Mouse (Mus musculus) MEL (cell line): ENCODE data around the gene Erbb2. TPM values are rescaled to one million over a fixed set of nuclear protein-coding genes. Genes with fewer than 3 reads are reported as not detected.

Experiments
- DNase-seq: peaks from one replicate; pipeline ENCODE4 v3.0.0; 2011; ENCODE audit warnings: low read depth, low spot score
- H3K27ac ChIP-seq: 2 replicates; pipeline ENCODE4 v1.5.1; 2012; ENCODE audit warnings: low read depth, mild to moderate bottlenecking, control low read depth, low read length, moderate library complexity; ENCODE audit not compliant: control insufficient read depth
- H3K27me3 ChIP-seq, 2 experiments: fragments of 150-350 bp in 1 of 2; sonication (generic) in 1 of 2; 2 replicates each; pipeline ENCODE4 v1.6.1; 2012; ENCODE audit warnings: low read length in 2 of 2, mild to moderate bottlenecking in 2 of 2, improper control_type of control experiment in 1 of 2, moderate library complexity in 1 of 2; ENCODE audit not compliant: insufficient read depth in 2 of 2, control insufficient read depth in 1 of 2
- H3K36me3 ChIP-seq, 2 experiments: 2 replicates each; pipeline ENCODE4 v1.6.1; 2012 to 2014; ENCODE audit warnings: low read length in 2 of 2, improper control_type of control experiment in 1 of 2, inconsistent platforms in 1 of 2, mild to moderate bottlenecking in 1 of 2; ENCODE audit not compliant: insufficient read depth in 2 of 2, control insufficient read depth in 1 of 2
- H3K4me1 ChIP-seq, 2 experiments: fragments of 150-350 bp in 1 of 2; sonication (generic) in 1 of 2; 2 replicates each; pipeline ENCODE4 v1.6.1; 2012; ENCODE audit warnings: low read length in 2 of 2, improper control_type of control experiment in 1 of 2, mild to moderate bottlenecking in 1 of 2; ENCODE audit not compliant: insufficient read depth in 2 of 2, control insufficient read depth in 1 of 2
- H3K4me3 ChIP-seq, 2 experiments: fragments of 150-350 bp in 1 of 2; sonication (generic) in 1 of 2; 2 replicates each; pipeline ENCODE4 v1.5.1; 2012; ENCODE audit warnings: low read depth in 2 of 2, low read length in 2 of 2, mild to moderate bottlenecking in 2 of 2, moderate library complexity in 2 of 2, control low read depth in 1 of 2, improper control_type of control experiment in 1 of 2; ENCODE audit not compliant: control insufficient read depth in 1 of 2, insufficient read depth in 1 of 2
- H3K79me2 ChIP-seq: 2 replicates; pipeline ENCODE4 v1.6.1; 2012; ENCODE audit warnings: mild to moderate bottlenecking, low read length, moderate library complexity; ENCODE audit not compliant: control insufficient read depth, poor library complexity, insufficient read depth
- H3K9ac ChIP-seq: 2 replicates; pipeline ENCODE4 v1.6.1; 2012; ENCODE audit warnings: low read depth, mild to moderate bottlenecking, control low read depth, low read length, moderate library complexity; ENCODE audit not compliant: control insufficient read depth, poor library complexity, severe bottlenecking
- H3K9me3 ChIP-seq: fragments of 150-350 bp; sonication (generic); replicated peaks from 2 replicates; pipeline ENCODE4 v1.6.1; 2012; ENCODE audit warnings: mild to moderate bottlenecking, low read length, improper control_type of control experiment, moderate library complexity; ENCODE audit not compliant: insufficient read depth
- BHLHE40 ChIP-seq: IDR thresholded peaks from 2 replicates; pipeline ENCODE4 v1.6.1; 2012; ENCODE audit warnings: low read depth, mild to moderate bottlenecking, inconsistent platforms, low read length, improper control_type of control experiment, borderline replicate concordance
- CHD1 ChIP-seq: IDR thresholded peaks from 2 replicates; pipeline ENCODE4 v1.6.1; 2012; ENCODE audit warnings: low read depth, mild to moderate bottlenecking, inconsistent platforms, low read length, improper control_type of control experiment
- E2F4 ChIP-seq: IDR thresholded peaks from 2 replicates; pipeline ENCODE4 v1.6.1; 2011; ENCODE audit warnings: low read depth, low read length, improper control_type of control experiment, borderline replicate concordance
- ELF1 ChIP-seq: IDR thresholded peaks from 2 replicates; pipeline ENCODE4 v1.6.1; 2014; ENCODE audit warnings: low read depth, mild to moderate bottlenecking, inconsistent platforms, low read length, improper control_type of control experiment, moderate library complexity
- EP300 ChIP-seq, 2 experiments: IDR thresholded peaks; 2 replicates each; pipeline ENCODE4 v1.6.1; 2011; ENCODE audit warnings: improper control_type of control experiment in 2 of 2, low read length in 2 of 2, low read depth in 1 of 2, mild to moderate bottlenecking in 1 of 2
- GABPA ChIP-seq: IDR thresholded peaks from 2 replicates; pipeline ENCODE4 v1.6.1; 2012; ENCODE audit warnings: low read depth, mild to moderate bottlenecking, inconsistent platforms, low read length, improper control_type of control experiment, moderate library complexity
- JUND ChIP-seq: IDR thresholded peaks from 2 replicates; pipeline ENCODE4 v1.6.1; 2011; ENCODE audit warnings: low read depth, mild to moderate bottlenecking, improper control_type of control experiment, low read length
- KAT2A ChIP-seq: conservative IDR thresholded peaks from 2 replicates; pipeline ENCODE4 v1.6.1; 2012; ENCODE audit warnings: low read depth, low read length, improper control_type of control experiment, inconsistent platforms
- MAFK ChIP-seq: IDR thresholded peaks from 2 replicates; pipeline ENCODE4 v1.6.1; 2011; ENCODE audit warnings: low read depth, mild to moderate bottlenecking, low read length, improper control_type of control experiment, borderline replicate concordance
- MXI1 ChIP-seq: IDR thresholded peaks from 2 replicates; pipeline ENCODE4 v1.6.1; 2011; ENCODE audit warnings: mild to moderate bottlenecking, low read depth, low read length, improper control_type of control experiment
- MYB ChIP-seq: IDR thresholded peaks from 2 replicates; pipeline ENCODE4 v1.6.1; 2011; ENCODE audit warnings: mild to moderate bottlenecking, low read depth, low read length, improper control_type of control experiment
- POLR2A ChIP-seq, 2 experiments: IDR thresholded peaks; 2 replicates each; pipeline ENCODE4 v1.6.1; 2011 to 2012; ENCODE audit warnings: low read length in 2 of 2, mild to moderate bottlenecking in 2 of 2, control low read depth in 1 of 2, improper control_type of control experiment in 1 of 2, low read depth in 1 of 2, moderate library complexity in 1 of 2; ENCODE audit not compliant: control insufficient read depth in 1 of 2, insufficient read depth in 1 of 2, poor library complexity in 1 of 2
- POLR2AphosphoS5 ChIP-seq: IDR thresholded peaks from 2 replicates; pipeline ENCODE4 v1.6.1; 2012; ENCODE audit warnings: low read depth, borderline replicate concordance, mild to moderate bottlenecking, inconsistent platforms, low read length, moderate library complexity, mixed read lengths
- RCOR1 ChIP-seq: IDR thresholded peaks from 2 replicates; pipeline ENCODE4 v1.6.1; 2012; ENCODE audit warnings: low read depth, mild to moderate bottlenecking, inconsistent platforms, low read length, improper control_type of control experiment
- TCF12 ChIP-seq: IDR thresholded peaks from 2 replicates; pipeline ENCODE4 v1.6.1; 2014; ENCODE audit warnings: low read depth, mild to moderate bottlenecking, inconsistent platforms, low read length, improper control_type of control experiment, moderate library complexity
- UBTF ChIP-seq: IDR thresholded peaks from 2 replicates; pipeline ENCODE4 v1.6.1; 2012; ENCODE audit warnings: low read depth, mild to moderate bottlenecking, inconsistent platforms, low read length, improper control_type of control experiment, moderate library complexity, borderline replicate concordance; ENCODE audit not compliant: insufficient read depth
- USF2 ChIP-seq, 2 experiments: IDR thresholded peaks; 2 replicates each; pipeline ENCODE4 v1.6.1; 2011 to 2012; ENCODE audit warnings: improper control_type of control experiment in 2 of 2, low read length in 2 of 2, borderline replicate concordance in 1 of 2, inconsistent platforms in 1 of 2, low read depth in 1 of 2, mild to moderate bottlenecking in 1 of 2; ENCODE audit not compliant: insufficient read depth in 1 of 2
- ZMIZ1 ChIP-seq: IDR thresholded peaks from 2 replicates; pipeline ENCODE4 v1.6.1; 2012; ENCODE audit warnings: low read depth, mild to moderate bottlenecking, inconsistent platforms, low read length, improper control_type of control experiment, moderate library complexity
- ZNF384 ChIP-seq: IDR thresholded peaks from 2 replicates; pipeline ENCODE4 v1.6.1; 2012; ENCODE audit warnings: low read depth, mild to moderate bottlenecking, inconsistent platforms, low read length, improper control_type of control experiment
- polyA plus RNA-seq, 2 experiments: library from polyadenylated mRNA; stranded (reverse) in 1 of 2; unstranded in 1 of 2; fragments of >175 nt in 1 of 2; fragments of >200 nt in 1 of 2; gene quantifications; 2 replicates each; pipeline versions ENCODE4 v1.2.1 to v1.2.4; 2012; ENCODE audit warnings: low replicate concordance in 2 of 2, low read depth in 1 of 2; ENCODE audit not compliant: insufficient read length in 2 of 2, insufficient read depth in 1 of 2, missing spikeins in 1 of 2
- total RNA-seq: library from RNA; depleted of rRNA; stranded (reverse); fragments of 300-350 nt; gene quantifications from 2 replicates; pipeline ENCODE4 v1.2.3, GENCODE M21; 2012

Erbb2 gene
- total and polyA plus RNA-seq, 3 experiments = not detected

GRCm38 (mm10) chr11:98385638-98386585 is 26.4 kb upstream of the Erbb2 start, which contains the start of gene Pnmt:
TSS of gene Pnmt (plus strand) at chr11:98386450.
- H3K27me3 ChIP-seq = no peaks in the 10 kb centered on the region
- no peaks in the 10 kb centered on the region for H3K79me2 ChIP-seq
- peaks cover 0 to 7% of the 10 kb centered on the region in 2 experiments; a peak in 2 of 4 replicates for H3K4me1 ChIP-seq
- TF ChIP-seq BHLHE40 (no peak), KAT2A (no peak), TCF12 (no peak), POLR2A (IDR thresholded peaks at IDR 0.05; ENCODE audit: control insufficient read depth in 1 of 2, insufficient read depth in 1 of 2, low read depth in 1 of 2, low read length in 2 of 2, poor library complexity in 1 of 2) (no peak), UBTF (no peak), MYB (no peak), ZNF384 (no peak), RCOR1 (no peak)
- TF ChIP-seq, all 39 proteins: peak for 0
- H3K9me3 ChIP-seq = no peaks in the 10 kb centered on the region
- H3K27ac ChIP-seq = no peak within 1 kb of the TSS
- no peaks in the 10 kb centered on the region for H3K36me3 ChIP-seq
- no peak for DNase-seq
- H3K4me3 ChIP-seq = no peak within 1 kb of the TSS
- H3K9ac ChIP-seq = no peak within 1 kb of the TSS

- Histone ChIP-seq H3K9ac (no peak overlapping the region), H3K27me3 (no peaks in the 10 kb centered on the region), H3K79me2 (no peaks in the 10 kb centered on the region), H3K36me3 (no peaks in the 10 kb centered on the region), H3K4me3 (no peak overlapping the region), H3K27ac (no peak overlapping the region), H3K4me1 (peaks cover 0 to 8% of the 10 kb centered on the region in 2 experiments; a peak in 2 of 4 replicates), H3K9me3 (no peaks in the 10 kb centered on the region)
- TF ChIP-seq GABPA (no peak), ZMIZ1 (no peak), MXI1 (no peak), TCF12 (no peak), POLR2AphosphoS5 (no peak), MYB (no peak), BHLHE40 (no peak), MAFK (no peak), CHD1 (no peak), JUND (no peak), EP300 (IDR thresholded peaks at IDR 0.05; ENCODE audit: low read depth in 1 of 2, low read length in 2 of 2) (no peak), USF2 (IDR thresholded peaks at IDR 0.05; ENCODE audit: borderline replicate concordance in 1 of 2, insufficient read depth in 1 of 2, low read depth in 1 of 2, low read length in 2 of 2) (no peak), E2F4 (no peak), ELF1 (no peak)
- DNase-seq = no peak
Observed at GRCm38 (mm10) chr11:98386596-98386995, 25.7 kb upstream of the Erbb2 start.
